Mouse (Mus musculus) c-Kit-negative CD71-positive TER-119-positive erythroid progenitor cells, embryonic 14.5 days (primary cell): ENCODE data around the gene Zcchc18.
"Not testable (repeated sequence)": the region's sequence is repeated elsewhere in the genome, so short reads cannot be mapped to it uniquely, and the experiment has no call there.

Source experiments
- DNase-seq: peaks from one replicate; pipeline ENCODE4 v3.0.0-alpha.2; 2013; ENCODE audit warnings: low read depth, low spot score

The Zcchc18 gene

DNA sequence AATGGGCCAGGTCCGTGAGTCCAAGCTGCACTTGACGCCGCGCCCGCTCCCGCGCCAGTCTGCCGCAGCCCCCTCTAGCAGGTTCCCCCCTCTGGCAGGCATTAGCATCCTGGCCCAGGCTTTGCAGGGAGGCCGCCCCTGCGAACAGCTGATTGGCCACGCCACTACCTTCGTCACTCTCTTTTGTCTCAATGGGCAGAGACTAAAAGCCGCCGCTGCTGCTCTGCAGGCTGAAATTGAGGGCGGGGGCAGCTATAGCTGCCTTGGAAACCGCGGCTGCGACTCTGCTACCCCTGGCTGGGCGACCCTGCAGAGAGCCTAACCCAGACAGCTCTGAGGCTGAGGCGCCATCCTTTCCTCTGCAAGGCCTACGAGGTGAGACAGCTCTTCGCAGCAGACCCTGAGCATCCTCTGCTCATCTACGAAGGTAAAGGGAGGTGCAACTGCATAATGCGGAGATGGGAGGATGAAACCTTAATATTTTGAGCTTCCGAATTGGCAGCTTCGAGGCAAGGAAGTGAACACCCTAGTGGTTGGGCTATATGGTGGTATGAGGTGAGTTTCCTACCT is at the start of gene Zcchc18:
Gene Zcchc18, plus strand, starts transcription at position 178 of the 570 bp plus-strand sequence.
- DNase-seq: no peak

DNA sequence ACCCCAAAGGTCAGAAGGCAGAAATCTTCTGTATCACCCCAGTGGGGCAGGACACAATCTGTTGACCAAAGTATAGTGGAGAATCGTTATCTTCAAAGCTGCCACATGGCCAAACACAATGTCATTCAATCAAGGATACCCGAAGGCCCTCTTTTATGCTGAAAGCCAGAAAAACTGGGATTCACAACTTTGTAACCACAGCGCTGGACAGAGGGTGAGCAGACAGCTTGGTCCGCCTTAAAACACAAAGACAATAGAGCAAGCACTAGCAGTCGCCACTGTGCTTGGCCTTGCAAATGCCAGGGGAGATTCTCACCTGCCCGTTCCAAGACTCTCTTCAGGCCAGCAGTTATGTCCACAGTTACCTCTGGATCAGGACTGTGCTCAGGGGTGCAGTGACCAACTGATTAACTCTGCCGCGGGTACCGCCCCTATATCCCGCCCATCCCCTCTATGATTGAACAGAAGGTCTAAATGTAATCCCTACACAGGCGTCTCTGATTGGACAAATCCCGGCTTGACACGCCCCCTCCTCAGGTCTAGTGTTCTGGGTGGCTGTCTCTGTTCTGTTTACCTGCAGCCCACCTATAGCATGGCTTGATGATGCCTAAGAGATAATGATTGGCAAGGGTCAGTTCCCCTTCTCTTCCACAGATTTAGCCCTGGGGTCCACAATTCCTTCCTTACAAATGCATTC is 35.2 kb upstream of the Zcchc18 start:
- not testable (repeated sequence) for DNase-seq

DNA sequence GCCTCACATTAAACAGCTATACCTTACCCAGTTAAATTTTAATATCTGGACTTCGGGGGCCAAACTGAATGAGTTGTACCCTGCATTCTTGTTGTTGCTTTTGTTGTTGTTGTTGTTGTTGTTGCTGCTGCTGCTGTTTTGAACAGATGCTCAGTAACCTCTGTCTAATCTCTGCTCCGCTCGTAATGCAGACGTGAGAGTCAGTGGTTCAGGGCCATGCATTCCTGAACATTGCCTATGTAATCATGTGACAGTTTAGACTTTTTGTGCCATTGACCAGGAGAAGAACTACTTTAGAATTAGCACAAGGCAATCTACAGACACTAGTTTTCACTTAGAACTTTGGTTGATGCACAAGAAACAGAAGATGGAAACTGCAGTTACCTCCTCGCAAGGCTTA is 34.7 kb upstream of the Zcchc18 start:
- not testable (repeated sequence) for DNase-seq

DNA sequence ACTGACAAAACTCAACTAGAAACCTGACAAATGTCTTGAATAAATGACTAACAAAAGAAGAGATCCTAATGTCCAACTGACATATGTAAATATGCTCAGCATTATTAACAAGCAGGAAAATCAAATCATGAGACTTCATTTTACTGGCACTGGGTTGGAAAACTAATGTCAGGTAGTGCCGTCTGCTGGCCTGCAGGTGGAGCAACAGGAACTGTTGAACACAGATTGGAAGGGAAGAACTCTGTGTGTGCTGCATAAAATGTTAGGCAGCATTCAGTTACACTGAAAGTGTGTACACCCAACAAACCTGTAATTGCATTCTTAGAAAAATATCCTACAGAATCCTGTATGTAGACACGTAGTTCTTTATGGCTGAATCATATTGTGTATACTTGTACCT is 33.3 kb upstream of the Zcchc18 start:
- no peak for DNase-seq

DNA sequence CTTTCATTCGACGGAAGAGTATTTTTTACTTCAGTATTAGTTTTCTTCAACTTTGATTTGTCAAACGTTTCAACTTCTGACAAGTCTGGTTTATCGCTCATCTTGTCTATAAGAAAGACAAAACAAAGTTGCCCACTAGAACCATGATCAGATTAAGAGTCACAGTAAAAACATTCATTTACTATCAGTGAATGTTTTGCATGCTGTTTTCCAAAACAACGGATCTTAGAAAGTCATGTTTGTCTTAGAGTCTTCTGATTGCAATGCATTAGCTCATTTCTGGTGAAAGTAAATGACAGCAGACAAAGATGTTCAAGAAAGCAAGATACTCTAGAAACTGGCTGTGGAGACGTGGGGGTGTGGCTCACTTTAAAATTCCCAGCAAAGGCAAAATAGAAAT is 17.6 kb upstream of the Zcchc18 start, which contains the start of gene Tmsb15b2:
Gene Tmsb15b2, minus strand, starts transcription at position 101 of the 400 bp plus-strand sequence.
- not testable (repeated sequence) for DNase-seq

DNA sequence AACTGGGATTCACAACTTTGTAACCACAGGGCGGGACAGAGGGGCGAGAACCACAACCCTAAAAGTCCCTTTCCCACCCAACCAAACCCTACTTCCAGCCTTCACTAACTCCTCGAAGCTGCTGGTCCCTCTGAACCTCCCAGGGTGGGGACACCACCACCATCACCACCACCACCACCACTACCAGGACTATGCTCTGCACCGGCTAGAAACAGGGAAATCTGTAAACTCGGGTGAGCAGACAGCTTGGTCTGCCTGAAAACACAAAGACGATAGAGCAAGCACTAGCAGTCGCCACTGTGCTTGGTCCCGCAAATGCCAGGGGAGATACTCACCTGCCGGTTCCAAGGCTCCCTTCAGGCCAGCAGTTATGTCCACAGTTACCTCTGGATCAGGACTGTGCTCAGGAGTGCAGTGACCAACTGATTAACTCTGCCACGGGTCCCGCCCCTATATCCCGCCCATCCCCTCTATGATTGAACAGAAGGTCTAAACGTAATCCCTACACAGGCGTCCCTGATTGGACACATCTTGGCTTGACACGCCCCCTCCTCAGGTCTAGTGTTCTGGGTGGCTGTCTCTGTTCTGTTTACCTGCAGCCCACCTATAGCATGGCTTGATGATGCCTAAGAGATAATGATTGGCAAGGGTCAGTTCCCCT is 16.4 kb upstream of the Zcchc18 start, which contains the start of the genes Tmsb15l and Tmsb15b1:
Gene Tmsb15l, minus strand, starts transcription at position 446 of the 661 bp plus-strand sequence.
Gene Tmsb15b1, minus strand, starts transcription at position 451 of the 661 bp plus-strand sequence.
- DNase-seq: no peak

DNA sequence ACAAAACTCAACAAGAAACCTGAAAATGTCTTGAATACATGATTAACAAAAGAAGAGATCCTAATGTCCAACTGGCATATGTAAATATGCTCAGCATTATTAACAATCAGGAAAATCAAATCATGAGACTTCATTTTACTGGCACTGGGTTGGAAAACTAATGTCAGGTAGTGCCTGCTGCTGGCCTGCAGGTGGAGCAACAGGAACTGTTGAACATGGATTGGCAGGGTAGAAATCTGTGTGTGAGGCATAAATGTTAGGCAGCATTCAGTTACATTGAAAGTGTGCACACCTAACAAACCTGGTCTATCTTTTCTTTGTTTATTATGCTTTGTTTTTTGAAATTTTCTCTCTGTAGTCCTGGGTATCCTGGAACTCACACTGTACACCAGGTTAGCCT is 14.3 kb upstream of the Zcchc18 start:
- DNase-seq: no peak

DNA sequence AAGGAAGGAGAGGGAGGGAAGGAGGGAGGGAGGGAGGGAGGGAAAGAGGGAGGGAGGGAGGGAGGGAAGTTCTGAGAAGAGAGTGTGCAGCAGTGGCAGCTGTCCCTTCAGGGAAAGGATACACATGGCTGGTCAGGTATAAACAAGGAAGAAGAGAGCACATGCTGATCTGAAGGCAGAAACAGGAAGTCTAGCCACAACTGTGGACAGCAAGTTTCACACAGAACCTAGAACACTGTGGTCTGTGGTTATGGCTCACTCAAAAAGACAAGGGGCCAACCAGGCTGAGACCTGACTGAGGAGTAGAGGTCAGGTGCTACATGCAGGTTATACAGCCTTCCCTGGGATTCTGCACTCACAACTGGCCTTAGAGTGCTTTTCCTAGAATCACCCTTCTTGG is 6.9 kb upstream of the Zcchc18 start:
- DNase-seq: no peak

DNA sequence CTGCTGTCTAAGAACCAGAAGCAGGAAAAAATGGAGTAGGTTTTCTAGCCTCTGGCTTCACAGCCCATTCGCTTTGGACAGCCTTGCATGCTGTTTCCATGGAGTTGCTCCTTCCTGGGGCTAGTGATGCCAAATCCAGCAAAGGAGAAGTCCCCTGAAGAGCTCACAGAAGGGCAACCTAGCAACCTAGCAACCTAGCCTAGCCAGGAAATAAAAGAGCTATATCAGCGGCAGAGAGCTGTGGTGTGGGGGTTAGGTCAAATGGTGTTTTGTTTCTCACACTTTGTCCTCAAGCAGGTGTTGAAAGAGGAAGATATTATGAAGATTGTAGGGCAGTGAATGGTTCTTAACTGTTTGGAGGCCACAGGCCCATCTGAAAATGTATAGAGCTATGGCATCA is 1.7 kb upstream of the Zcchc18 start:
- no peak for DNase-seq

DNA sequence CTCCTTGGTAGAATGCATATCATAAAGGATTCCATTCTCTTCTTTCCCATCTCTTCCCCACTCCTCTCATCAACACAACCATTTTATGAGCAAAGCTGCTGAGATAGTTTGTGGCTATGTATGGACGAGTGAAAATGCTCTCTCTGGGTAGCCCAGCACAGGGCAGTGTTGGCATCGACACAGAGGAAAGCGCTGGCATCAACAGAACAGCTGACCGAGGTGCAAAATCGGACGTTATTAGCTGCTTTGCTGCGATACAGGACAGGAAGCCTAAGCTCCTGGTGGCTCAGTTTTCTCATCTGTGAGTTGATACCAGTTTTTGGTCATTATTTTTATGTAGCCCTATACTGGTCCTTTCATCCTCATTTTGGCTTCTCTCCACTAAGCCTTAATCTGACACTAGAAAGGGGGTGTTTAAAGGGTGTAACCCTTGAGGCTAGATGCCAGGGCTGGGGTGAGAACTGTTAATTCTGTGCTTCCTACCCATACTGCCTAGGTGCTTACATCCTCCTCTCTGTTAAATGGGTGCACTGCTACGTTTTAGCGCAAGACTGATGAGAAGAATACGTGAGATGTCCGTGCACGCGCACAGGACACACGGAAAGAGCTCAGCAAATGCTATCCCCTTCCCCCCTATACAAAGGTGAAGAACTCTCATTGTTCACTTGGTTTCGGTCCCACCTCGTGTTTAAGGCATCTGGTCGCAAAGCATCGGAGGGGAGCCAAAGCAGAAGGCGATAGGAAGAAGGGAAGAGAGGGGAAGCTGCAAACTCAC is 577 bp upstream of the Zcchc18 start:
- DNase-seq: no peak

DNA sequence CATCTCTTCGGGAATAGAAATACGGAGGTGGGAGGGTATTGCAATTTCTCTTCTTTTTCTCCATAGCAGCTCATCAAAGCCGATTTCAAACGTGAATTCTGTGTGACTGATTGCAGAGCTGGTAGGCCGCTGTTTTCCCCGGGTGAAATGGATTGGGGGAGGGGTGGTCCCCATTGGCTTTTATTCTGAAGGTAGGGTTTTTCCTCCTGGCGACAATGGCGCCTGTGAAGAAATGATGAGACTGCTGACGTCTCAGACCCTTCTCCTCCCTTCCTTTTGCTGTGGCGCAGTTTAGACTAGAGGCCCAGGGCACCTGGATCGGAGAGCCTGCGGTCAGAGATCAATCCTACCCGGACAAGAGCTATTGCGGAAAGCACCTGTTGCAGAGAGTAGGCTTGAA is 686 bp downstream of the Zcchc18 start:
- DNase-seq: no peak

DNA sequence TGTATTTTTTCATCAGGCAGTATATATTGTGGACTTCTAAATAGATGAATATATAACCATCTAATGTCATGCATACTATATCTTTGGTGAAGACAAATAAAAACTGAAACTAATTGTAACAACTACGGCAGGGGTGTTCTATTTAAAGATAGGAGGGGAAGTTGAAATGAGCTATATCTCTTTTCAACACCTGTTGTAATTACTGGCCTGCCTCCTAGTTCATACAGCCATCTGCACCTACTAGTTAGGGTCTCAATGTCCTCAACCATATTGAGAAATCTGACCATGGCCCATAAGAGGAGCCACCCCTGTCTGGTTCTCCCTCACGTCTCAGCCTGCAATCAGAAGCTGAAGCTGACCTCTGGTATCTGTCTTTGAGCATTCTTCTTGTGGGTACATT is 3.3 kb downstream of the Zcchc18 start:
- DNase-seq: no peak

DNA sequence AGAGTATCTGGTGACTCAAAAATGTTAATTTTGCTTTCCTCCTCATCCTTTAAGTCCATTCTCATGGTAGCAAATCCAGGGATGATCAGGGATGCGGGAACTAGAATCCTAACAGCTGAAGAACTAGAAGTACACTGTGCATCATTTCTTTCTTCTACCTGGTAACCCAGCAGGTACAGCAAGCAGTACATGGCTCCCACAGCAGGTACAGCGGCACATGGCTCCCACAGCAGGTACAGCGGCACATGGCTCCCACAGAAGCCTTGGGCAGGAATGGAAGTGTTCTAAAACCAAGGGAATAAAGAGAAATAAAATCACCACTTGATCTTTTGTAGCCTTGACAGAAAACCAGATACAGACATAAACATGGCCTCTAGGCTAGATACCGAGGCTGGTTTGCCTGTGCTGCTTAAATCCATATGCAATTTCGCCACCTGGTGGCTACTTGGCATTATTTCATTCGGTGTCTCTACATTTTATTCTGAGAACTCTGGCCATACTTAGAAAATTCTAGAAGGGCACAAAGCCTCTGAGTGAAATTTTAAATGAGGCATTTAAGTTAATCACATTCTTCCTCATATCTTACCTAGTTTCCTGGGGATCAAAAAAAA is 22.2 kb downstream of the Zcchc18 start:
- no peak for DNase-seq

DNA sequence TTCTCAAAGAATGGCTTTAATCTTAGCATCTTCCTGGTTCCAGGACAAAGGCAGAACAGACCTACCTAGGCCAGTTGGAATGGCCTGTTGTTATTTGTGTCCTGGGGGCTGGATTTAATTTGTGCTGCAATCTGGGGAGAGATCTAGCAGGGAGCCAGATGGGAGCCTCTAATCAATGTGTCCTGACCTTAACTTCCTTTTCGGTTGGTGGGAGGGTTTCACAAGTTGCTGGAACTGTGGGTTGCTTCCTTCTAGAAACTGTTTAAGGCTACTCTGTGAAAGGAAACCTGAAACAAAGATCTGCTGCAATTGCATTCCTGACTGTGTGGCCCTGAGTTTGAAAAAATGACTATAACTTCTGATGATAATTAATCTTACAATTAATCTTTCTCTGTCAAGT is 24.7 kb downstream of the Zcchc18 start:
- DNase-seq: no peak

DNA sequence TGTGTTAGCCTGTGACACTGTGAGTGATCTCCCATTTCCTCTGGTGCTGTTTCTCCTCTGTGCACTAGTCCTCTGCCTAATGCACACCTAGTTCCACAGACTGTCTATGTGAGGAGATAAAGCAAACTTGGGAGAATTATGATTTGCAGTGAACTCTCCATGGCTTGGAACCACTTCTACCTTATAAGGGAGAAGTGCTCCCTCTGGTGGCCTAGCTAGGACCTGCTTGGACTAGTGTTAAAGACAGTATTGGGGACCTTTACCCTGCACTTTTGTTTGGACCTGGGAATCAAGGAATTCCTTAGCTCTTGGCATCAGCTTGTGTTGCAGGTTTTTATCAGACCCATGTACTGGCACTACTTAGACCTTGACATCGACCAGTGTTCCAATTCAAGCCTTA is 26.4 kb downstream of the Zcchc18 start:
- DNase-seq: no peak

DNA sequence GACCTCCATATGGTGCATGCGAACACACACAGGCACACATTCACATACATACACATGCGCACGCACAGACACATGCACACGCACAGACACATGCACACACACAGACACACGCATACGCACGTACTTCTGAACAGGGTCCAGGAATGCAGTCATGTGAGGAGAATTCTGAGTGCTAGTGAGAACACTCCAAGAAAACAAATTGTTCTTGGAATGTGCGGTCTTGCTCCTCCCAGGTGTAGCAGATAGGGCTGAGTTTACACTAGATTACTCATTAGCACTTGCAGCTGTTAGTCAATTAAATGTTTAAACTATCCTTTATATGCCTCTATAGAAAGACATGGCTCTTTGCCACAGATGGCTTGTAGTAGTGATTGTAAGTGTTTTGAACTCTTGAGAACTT is 38.0 kb downstream of the Zcchc18 start:
- DNase-seq: no peak

DNA sequence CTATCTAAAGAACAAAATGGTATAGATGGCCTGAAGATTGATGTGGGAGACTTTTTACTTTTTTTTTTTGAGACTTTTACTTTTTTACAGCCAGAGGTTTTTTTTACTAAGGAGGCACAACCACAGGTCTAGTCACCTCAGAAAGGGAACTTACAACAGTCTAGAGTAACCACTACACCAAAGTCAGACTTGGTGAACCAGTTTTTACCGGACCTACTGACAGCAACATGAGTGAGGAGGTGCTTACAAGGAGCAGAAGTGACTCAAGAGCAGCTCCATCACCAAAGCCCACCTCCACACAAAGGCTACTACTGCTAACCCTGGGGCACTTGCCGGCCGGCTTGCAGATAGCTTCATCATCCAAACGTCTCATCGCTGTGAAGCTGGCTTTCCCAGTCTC is 38.8 kb downstream of the Zcchc18 start:
- no peak for DNase-seq

DNA sequence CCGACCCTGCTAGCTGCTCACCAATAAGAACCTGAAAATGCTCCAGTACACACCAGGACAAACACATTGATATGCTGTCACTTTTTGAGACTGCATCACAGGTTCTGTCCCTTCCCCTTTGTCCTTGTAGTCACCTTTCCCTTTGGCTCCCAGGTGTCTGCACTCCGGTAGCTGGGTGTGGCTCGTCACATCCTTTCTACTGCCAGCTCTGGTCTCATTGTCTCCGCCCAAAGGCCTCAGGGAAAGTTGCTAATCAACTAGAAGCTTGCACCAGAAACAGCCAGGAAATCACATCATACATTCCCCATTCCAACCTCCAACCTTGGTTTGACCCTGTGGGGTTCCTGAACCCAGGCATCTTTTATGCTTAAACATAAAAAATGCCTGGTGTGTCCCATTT is 41.4 kb downstream of the Zcchc18 start:
- no peak for DNase-seq

DNA sequence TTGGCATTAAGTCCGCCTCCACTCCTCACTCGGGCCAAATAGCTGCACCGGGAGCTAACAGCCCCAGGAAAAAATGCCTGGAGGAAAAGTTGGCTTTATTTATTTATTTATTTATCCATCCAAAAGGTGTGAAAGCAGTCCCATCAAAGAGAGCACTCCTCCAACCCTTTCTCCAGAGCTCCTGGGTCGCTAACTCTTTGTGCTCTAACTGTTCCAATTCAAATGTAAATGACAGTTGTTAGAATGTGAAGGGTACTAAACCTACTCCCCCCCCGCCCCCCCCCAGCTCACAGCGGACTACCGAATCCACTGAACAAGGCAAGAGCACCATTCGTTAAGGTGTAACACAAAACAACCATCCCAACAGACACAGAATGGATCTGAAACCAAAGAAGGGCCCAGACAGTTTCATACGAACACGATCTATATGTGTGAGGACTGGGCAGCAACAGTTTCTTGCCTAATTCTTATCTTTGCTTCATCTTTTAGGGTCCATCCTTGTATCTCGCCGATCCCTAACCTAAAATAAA is 44.6 kb downstream of the Zcchc18 start:
- no peak for DNase-seq

DNA sequence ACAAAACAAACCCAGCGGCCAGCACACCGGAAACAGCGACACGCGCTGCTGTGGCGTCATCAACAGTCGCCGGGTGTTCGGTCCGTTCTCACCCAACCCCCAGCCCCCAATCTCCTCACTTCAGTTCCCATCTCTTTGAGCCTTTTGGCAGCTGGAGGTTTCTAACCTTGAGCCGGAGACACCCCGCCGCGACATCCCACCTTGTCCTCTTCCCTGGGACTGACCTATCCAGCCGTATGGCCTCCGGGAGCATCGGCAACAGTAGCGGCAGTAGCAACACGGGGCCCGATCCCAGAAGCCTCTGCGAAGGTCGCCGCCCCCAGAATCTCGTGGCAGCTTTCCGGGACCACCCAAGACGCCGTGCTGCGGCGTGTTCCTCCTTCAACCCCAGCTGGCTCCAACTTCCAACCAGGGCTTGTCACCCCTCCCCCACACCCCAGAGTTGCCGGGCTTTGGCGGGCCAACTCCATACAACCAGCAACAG is 45.1 kb downstream of the Zcchc18 start, which contains the start of gene Slc25a53:
Gene Slc25a53, minus strand, starts transcription at position 303 of the 484 bp plus-strand sequence.
- DNase-seq: peak; percentile 46

DNA sequence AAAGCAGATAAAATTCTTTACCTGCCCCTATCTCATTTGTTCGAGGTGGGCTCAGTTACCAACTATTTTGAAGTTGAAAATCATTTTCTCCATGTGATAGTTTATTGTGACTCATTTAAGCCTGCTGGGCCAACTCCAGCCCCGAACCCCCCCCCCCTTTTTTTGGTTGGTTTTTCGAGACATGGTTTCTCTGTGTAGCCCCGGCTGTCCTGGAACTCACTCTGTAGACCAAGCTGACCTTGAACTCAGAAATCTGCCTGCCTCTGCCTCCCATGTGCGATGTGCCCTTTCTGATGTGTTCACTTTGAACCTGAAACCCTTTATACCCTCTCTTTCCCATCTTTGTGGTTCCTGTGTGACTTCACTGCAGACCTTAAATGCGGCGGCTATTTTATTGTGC is 45.5 kb downstream of the Zcchc18 start:
- no peak for DNase-seq
